Mouse (Mus musculus): ENCODE results near the gene Dcdc2c.

DNA sequence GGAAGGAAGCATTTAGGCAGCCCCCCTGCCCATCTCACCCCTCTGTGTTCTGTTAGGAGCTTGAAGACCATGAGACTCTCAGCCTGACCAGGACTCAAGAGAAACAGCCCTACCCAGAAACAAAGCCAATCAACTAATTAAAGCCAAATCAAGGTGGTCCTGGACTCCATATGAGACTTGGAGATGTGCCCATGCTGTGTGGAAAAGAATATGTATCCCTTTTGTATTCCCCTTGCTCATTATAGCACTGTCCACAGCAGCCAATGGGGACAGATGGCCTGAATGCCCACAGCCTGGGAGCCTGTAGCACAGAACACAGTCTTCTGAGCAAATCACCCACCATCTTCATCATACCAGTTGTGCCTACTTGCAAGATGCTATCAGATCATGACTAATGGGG is 44.7 kb upstream of the Dcdc2c start:
- TF ChIP-seq GATA1 (IDR thresholded peaks at IDR 0.05; ENCODE audit: borderline replicate concordance, low read length): no peak
- TF ChIP-seq FLI1 (IDR thresholded peaks at IDR 0.05; ENCODE audit: low read length): no peak
